Mouse (Mus musculus) forebrain, embryonic 10.5 days (tissue): ENCODE measurements around the gene Spata2l. TPM values are rescaled to one million over a fixed set of nuclear protein-coding genes. Genes with fewer than 3 reads are reported as not detected.
"Not testable (repeated sequence)": the region's sequence is repeated elsewhere in the genome, so short reads cannot be mapped to it uniquely, and the experiment has no call there.

Source experiments
- DNase-seq: peaks from one replicate; pipeline ENCODE4 v3.0.0-alpha.2; 2017; ENCODE audit warnings: low spot score; ENCODE audit errors: extremely low spot score
- H3K27ac ChIP-seq: fragments of 300-500 bp; sonication (generic); 2 replicates; pipeline ENCODE4 v1.5.1; 2016; ENCODE audit warnings: mild to moderate bottlenecking
- H3K27me3 ChIP-seq: fragments of 300-500 bp; sonication (generic); 2 replicates; pipeline ENCODE4 v1.6.1; 2016; ENCODE audit warnings: mild to moderate bottlenecking; ENCODE audit not compliant: poor library complexity, severe bottlenecking
- H3K36me3 ChIP-seq: fragments of 300-500 bp; sonication (generic); replicated peaks from 2 replicates; pipeline ENCODE4 v1.6.1; 2016; ENCODE audit warnings: mild to moderate bottlenecking, moderate library complexity
- H3K4me1 ChIP-seq: fragments of 300-500 bp; sonication (generic); 2 replicates; pipeline ENCODE4 v1.6.1; 2016
- H3K4me3 ChIP-seq: fragments of 300-500 bp; sonication (generic); 2 replicates; pipeline ENCODE4 v1.5.1; 2016; ENCODE audit warnings: mild to moderate bottlenecking, moderate library complexity
- H3K9me3 ChIP-seq: fragments of 300-500 bp; sonication (generic); 2 replicates; pipeline ENCODE4 v1.6.1; 2016; ENCODE audit warnings: mild to moderate bottlenecking, moderate library complexity
- WGBS: fragments of 180-500 bp; shearing (Covaris S2); methylation state at CpG from one replicate; pipeline ENCODE4 v1.1.7; 2016; 5-methylcytosine and 5-hydroxymethylcytosine counted together
- polyA plus RNA-seq: library from polyadenylated mRNA; unstranded; fragments of >200 nt; fragmentation: Nextera tagmentation; extraction: Ambion mirVana; gene quantifications from 2 replicates; pipeline ENCODE4 v1.2.1, GENCODE M21; 2016

The Spata2l gene
- 1.4 and 1.8 TPM in 2 replicates for polyA plus RNA-seq

DNA sequence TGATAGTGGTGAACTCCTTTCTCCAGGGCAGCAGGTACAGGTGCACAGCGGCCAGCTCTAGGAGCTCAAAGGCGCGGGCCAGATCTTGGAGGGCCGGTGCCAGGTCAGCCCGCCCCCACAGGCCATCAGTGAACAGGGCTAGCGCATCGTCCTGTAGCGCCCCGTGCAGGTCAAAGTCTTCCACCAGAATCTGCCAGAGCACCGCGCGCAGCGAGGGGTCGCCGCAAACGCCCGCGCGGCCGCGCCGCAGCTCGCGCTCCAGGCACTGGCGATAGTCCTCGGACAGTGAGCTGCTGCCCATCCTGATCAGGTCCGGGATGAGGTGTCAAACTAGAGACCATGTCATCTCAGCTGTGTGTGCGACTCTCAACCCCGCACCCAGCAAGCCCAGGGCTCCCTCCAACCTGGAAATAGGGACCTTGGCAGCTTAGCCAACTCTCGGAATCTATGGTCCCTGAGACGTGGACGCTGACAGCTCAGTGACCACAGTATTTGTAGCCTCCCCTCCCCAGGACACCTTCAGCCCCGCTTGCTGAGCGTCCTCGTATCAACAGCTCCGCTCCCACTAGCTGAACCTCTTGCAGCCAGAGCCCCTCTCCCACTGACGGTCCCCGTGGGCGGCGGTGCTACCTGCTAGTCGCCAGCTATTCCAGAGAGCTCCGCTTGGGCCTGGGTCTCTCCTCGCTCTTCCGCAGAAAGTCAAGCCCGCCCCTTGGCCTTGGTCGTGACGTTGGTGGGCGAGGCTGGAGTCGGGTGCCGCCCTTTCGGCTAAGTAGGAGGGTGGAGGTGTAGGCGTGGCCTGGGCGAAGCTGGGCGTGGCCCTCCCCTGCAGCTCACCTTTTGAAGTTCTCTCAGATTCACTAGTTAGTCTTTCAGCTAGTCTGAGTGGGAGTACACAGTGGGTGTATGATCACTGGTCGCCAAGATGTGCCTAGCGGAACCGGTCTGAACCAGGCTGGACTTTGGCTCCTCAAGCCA lies at the start of gene Spata2l:
Gene Spata2l, minus strand, starts transcription at position 714 of the 978 bp plus-strand sequence.
- Histone ChIP-seq H3K9me3 (no peaks in the 10 kb centered on the region), H3K27me3 (peaks cover 55% of the 10 kb centered on the region), H3K36me3 (peaks cover 3% of the 10 kb centered on the region; the same call in 1 of the 2 replicates), H3K4me3 (peak within 1 kb of the TSS; percentile 61), H3K27ac (no peak within 1 kb of the TSS), H3K4me1 (peaks cover 47% of the 10 kb centered on the region)
- peak; percentile 91 for DNase-seq
- 4% methylated on average over 57 of the region's 57 CpGs for WGBS

DNA sequence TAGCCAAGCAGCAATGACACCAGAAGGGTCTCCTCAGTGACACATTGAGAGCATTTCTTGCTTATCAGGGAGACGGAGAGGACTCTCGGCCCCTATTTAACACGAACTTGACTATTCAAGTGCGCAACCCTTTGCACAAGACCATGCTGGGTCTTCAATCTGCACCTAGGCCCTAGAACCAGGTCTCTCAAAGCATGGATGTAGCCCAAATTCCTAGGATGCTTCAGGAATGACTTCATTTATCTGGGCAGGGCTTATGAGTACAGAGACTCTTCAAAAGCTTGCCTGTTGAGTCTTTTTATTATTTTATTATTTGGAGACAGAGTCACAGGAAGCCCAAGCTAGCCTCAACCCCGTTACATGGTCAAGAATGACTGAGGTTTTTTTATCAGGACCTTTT lies 48.5 kb upstream of the Spata2l start:
- H3K36me3 ChIP-seq, result peaks cover 94% of the 10 kb centered on the region
- 92% methylated on average over 5 of the region's 5 CpGs for WGBS
- H3K4me1 ChIP-seq, result no peaks in the 10 kb centered on the region
- H3K9me3 ChIP-seq, result no peaks in the 10 kb centered on the region
- H3K27me3 ChIP-seq, result no peaks in the 10 kb centered on the region
- DNase-seq, result no peak
- no peak overlapping the region for H3K4me3 ChIP-seq
- no peak overlapping the region for H3K27ac ChIP-seq

- H3K4me3 ChIP-seq, result no peak overlapping the region
- no peaks in the 10 kb centered on the region for H3K9me3 ChIP-seq
- H3K36me3 ChIP-seq, result peaks cover 92% of the 10 kb centered on the region
- H3K4me1 ChIP-seq, result no peaks in the 10 kb centered on the region
- no peaks in the 10 kb centered on the region for H3K27me3 ChIP-seq
- DNase-seq, result no peak
- H3K27ac ChIP-seq, result no peak overlapping the region
- 92% methylated on average over 7 of the region's 7 CpGs for WGBS
Observed at GRCm38 (mm10) chr8:123283991-123284390, 48.0 kb upstream of the Spata2l start.

- not testable (repeated sequence) for H3K4me3 ChIP-seq, H3K27me3 ChIP-seq, H3K9me3 ChIP-seq, H3K27ac ChIP-seq, H3K4me1 ChIP-seq, DNase-seq
- WGBS, result 89% methylated on average over 6 of the region's 6 CpGs
- peaks cover 92% of the 10 kb centered on the region for H3K36me3 ChIP-seq
Observed at GRCm38 (mm10) chr8:123282994-123283393, 47.0 kb upstream of the Spata2l start.

- WGBS, result 88% methylated on average over 13 of the region's 13 CpGs
- H3K27me3 ChIP-seq, result no peaks in the 10 kb centered on the region
- no peaks in the 10 kb centered on the region for H3K9me3 ChIP-seq
- H3K36me3 ChIP-seq, result peaks cover 88% of the 10 kb centered on the region
- no peaks in the 10 kb centered on the region for H3K4me1 ChIP-seq
- no peak for DNase-seq
- no peak overlapping the region for H3K27ac ChIP-seq
- H3K4me3 ChIP-seq, result no peak overlapping the region
Observed at GRCm38 (mm10) chr8:123280302-123281094, 44.5 kb upstream of the Spata2l start.

DNA sequence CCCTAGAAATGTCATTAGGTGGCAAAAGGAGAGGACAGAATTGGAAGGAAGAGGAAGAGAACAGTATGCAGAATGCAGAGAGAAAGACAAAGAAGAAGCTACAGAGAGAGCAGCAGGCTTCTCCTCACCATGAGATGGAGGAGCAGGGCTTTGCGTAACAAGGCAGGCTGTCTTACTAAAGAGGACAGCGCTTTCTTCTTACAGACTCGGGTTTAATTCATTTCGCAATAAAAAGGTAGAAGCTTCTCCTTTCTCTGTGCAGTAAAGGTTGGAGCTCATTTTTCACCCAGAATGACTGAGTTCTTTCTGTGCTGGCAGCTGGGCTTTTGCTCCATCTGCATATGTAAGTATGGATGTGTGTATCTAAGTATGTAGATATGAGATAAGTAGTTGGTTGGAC lies 43.8 kb upstream of the Spata2l start:
- Histone ChIP-seq H3K9me3 (no peaks in the 10 kb centered on the region), H3K36me3 (peaks cover 88% of the 10 kb centered on the region), H3K4me3 (no peak overlapping the region), H3K27me3 (no peaks in the 10 kb centered on the region), H3K27ac (no peak overlapping the region), H3K4me1 (no peaks in the 10 kb centered on the region)
- 95% methylated on average over 4 of the region's 4 CpGs for WGBS
- DNase-seq, result no peak

- H3K27ac ChIP-seq, result no peak overlapping the region
- no peak for DNase-seq
- peaks cover 88% of the 10 kb centered on the region for H3K36me3 ChIP-seq
- no peaks in the 10 kb centered on the region for H3K9me3 ChIP-seq
- H3K4me1 ChIP-seq, result no peaks in the 10 kb centered on the region
- no peaks in the 10 kb centered on the region for H3K27me3 ChIP-seq
- 85% methylated on average over 7 of the region's 7 CpGs for WGBS
- H3K4me3 ChIP-seq, result no peak overlapping the region
Observed at GRCm38 (mm10) chr8:123278445-123278844, 42.4 kb upstream of the Spata2l start.

- Histone ChIP-seq H3K27me3 (no peaks in the 10 kb centered on the region), H3K4me1 (no peaks in the 10 kb centered on the region), H3K4me3 (no peak overlapping the region), H3K27ac (no peak overlapping the region), H3K9me3 (no peaks in the 10 kb centered on the region), H3K36me3 (peaks cover 92% of the 10 kb centered on the region)
- WGBS, result 96% methylated on average over 12 of the region's 12 CpGs
- no peak for DNase-seq
Observed at GRCm38 (mm10) chr8:123275096-123275495, 39.1 kb upstream of the Spata2l start.

GRCm38 (mm10) chr8:123274447-123274846 lies 38.4 kb upstream of the Spata2l start:
- H3K27ac ChIP-seq, result no peak overlapping the region
- no peaks in the 10 kb centered on the region for H3K4me1 ChIP-seq
- no peaks in the 10 kb centered on the region for H3K9me3 ChIP-seq
- no peaks in the 10 kb centered on the region for H3K27me3 ChIP-seq
- peaks cover 94% of the 10 kb centered on the region for H3K36me3 ChIP-seq
- WGBS, result 91% methylated on average over 5 of the region's 5 CpGs
- H3K4me3 ChIP-seq, result no peak overlapping the region
- DNase-seq, result no peak

DNA sequence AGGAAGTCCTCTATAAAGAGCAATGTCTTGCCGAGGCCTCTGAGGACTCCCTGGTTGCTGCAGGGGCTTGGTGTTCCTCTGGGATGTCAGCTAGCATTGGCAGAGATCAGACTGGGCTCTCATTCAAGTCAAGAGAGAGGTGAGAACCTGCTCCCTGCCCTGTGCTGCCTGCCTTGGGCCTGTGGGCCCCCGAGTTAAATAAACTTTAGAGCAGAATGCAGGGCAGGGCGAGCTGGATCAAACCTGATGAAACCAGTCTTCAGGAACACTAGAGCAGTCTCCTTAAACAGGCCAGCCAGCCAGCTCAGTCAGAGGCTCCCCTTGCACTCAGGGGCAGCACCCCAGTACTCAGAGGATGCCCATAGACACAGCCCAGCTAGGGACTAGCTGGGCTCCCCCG lies 35.9 kb upstream of the Spata2l start:
- Histone ChIP-seq H3K27me3 (no peaks in the 10 kb centered on the region), H3K27ac (0 out of 2 replicates have a peak overlapping the region, but pooled peaks have one; percentile 37), H3K9me3 (no peaks in the 10 kb centered on the region), H3K36me3 (peaks cover 100% of the 10 kb centered on the region), H3K4me1 (no peaks in the 10 kb centered on the region), H3K4me3 (no peak overlapping the region)
- WGBS, result 81% methylated on average over 4 of the region's 4 CpGs
- no peak for DNase-seq

- H3K36me3 ChIP-seq, result peaks cover 100% of the 10 kb centered on the region
- no peaks in the 10 kb centered on the region for H3K27me3 ChIP-seq
- 95% methylated on average over 10 of the region's 10 CpGs for WGBS
- no peak for DNase-seq
- no peak overlapping the region for H3K27ac ChIP-seq
- no peak overlapping the region for H3K4me3 ChIP-seq
- H3K4me1 ChIP-seq, result no peaks in the 10 kb centered on the region
- H3K9me3 ChIP-seq, result no peaks in the 10 kb centered on the region
Observed at GRCm38 (mm10) chr8:123271147-123271546, 35.1 kb upstream of the Spata2l start.

GRCm38 (mm10) chr8:123267926-123268656 lies 32.1 kb upstream of the Spata2l start:
- Histone ChIP-seq H3K4me3 (no peak overlapping the region), H3K27me3 (no peaks in the 10 kb centered on the region), H3K36me3 (peaks cover 100% of the 10 kb centered on the region), H3K9me3 (no peaks in the 10 kb centered on the region), H3K27ac (no peak overlapping the region), H3K4me1 (no peaks in the 10 kb centered on the region)
- no peak for DNase-seq
- 88% methylated on average over 14 of the region's 14 CpGs for whole genome bisulfite sequencing
